Mouse (Mus musculus) MEL (cell line): ENCODE data around the gene Fbxl5.

Source experiments
- CTCF ChIP-seq, 3 experiments: IDR thresholded peaks in 2 of 3; conservative IDR thresholded peaks in 1 of 3; 2 replicates each; pipeline ENCODE4 v1.5.1; 2011 to 2012; ENCODE audit warnings: low read length in 3 of 3, low read depth in 2 of 3, mild to moderate bottlenecking in 2 of 3, improper control_type of control experiment in 1 of 3, inconsistent platforms in 1 of 3, mixed read lengths in 1 of 3, moderate library complexity in 1 of 3; ENCODE audit not compliant: control insufficient read depth in 1 of 3, insufficient read depth in 1 of 3, poor library complexity in 1 of 3, severe bottlenecking in 1 of 3
- E2F4 ChIP-seq: IDR thresholded peaks from 2 replicates; pipeline ENCODE4 v1.6.1; 2011; ENCODE audit warnings: low read depth, low read length, improper control_type of control experiment, borderline replicate concordance
- ETS1 ChIP-seq: IDR thresholded peaks from 2 replicates; pipeline ENCODE4 v1.6.1; 2012; ENCODE audit warnings: low read depth, mild to moderate bottlenecking, inconsistent platforms, low read length, improper control_type of control experiment, moderate library complexity
- MYC ChIP-seq: IDR thresholded peaks from 2 replicates; pipeline ENCODE4 v1.6.1; 2011; ENCODE audit warnings: low read depth, mild to moderate bottlenecking, low read length, improper control_type of control experiment, moderate library complexity
- NELFE ChIP-seq: IDR thresholded peaks from 2 replicates; pipeline ENCODE4 v1.6.1; 2011; ENCODE audit warnings: low read depth, low read length, improper control_type of control experiment
- POLR2A ChIP-seq, 2 experiments: IDR thresholded peaks; 2 replicates each; pipeline ENCODE4 v1.6.1; 2011 to 2012; ENCODE audit warnings: low read length in 2 of 2, mild to moderate bottlenecking in 2 of 2, control low read depth in 1 of 2, improper control_type of control experiment in 1 of 2, low read depth in 1 of 2, moderate library complexity in 1 of 2; ENCODE audit not compliant: control insufficient read depth in 1 of 2, insufficient read depth in 1 of 2, poor library complexity in 1 of 2
- RCOR1 ChIP-seq: IDR thresholded peaks from 2 replicates; pipeline ENCODE4 v1.6.1; 2012; ENCODE audit warnings: low read depth, mild to moderate bottlenecking, inconsistent platforms, low read length, improper control_type of control experiment
- SMC3 ChIP-seq: IDR thresholded peaks from 2 replicates; pipeline ENCODE4 v1.6.1; 2011; ENCODE audit warnings: low read depth, low read length, improper control_type of control experiment
- TAL1 ChIP-seq: IDR thresholded peaks from 2 replicates; pipeline ENCODE4 v1.6.1; 2012; ENCODE audit warnings: mild to moderate bottlenecking, inconsistent platforms, low read length, moderate library complexity, mixed read lengths
- TBP ChIP-seq: IDR thresholded peaks from 2 replicates; pipeline ENCODE4 v1.8.0; 2011; ENCODE audit warnings: low read depth, low read length, improper control_type of control experiment

GRCm38 (mm10) chr5:43860096-43860495, 38.7 kb upstream of the Fbxl5 start:
- TF ChIP-seq CTCF (IDR thresholded peaks at IDR 0.05 in 2 of 3, conservative IDR thresholded peaks at IDR 0.05 in 1 of 3; ENCODE audit: control insufficient read depth in 1 of 3, insufficient read depth in 1 of 3, low read depth in 2 of 3, low read length in 3 of 3, poor library complexity in 1 of 3, severe bottlenecking in 1 of 3) (no peak), TBP (no peak), POLR2A (IDR thresholded peaks at IDR 0.05; ENCODE audit: control insufficient read depth in 1 of 2, insufficient read depth in 1 of 2, low read depth in 1 of 2, low read length in 2 of 2, poor library complexity in 1 of 2) (no peak), SMC3 (no peak), ETS1 (no peak), E2F4 (no peak), TAL1 (no peak), NELFE (no peak), MYC (no peak), RCOR1 (no peak)
